Mouse (Mus musculus) thymus, adult 2 months (tissue): ENCODE data around the gene Rgs3. TPM values are rescaled to one million over a fixed set of nuclear protein-coding genes. Genes with fewer than 3 reads are reported as not detected.

ENCODE experiments used
- DNase-seq: peaks from one replicate; pipeline ENCODE4 v3.0.0; 2021
- H3K27ac ChIP-seq: fragments of 200-500 bp; 2 replicates; pipeline ENCODE4 v1.5.1; 2012; ENCODE audit warnings: low read length, control low read depth; ENCODE audit not compliant: control insufficient read depth, insufficient read depth
- H3K27me3 ChIP-seq: fragments of 200-500 bp; 2 replicates; pipeline ENCODE4 v1.6.1; 2012; ENCODE audit warnings: mild to moderate bottlenecking, low read length, moderate library complexity, mixed read lengths; ENCODE audit not compliant: control insufficient read depth, insufficient read depth
- H3K36me3 ChIP-seq: fragments of 200-500 bp; 2 replicates; pipeline ENCODE4 v1.6.1; 2012; ENCODE audit warnings: mild to moderate bottlenecking, low read length, moderate library complexity; ENCODE audit not compliant: control insufficient read depth, insufficient read depth
- H3K4me1 ChIP-seq: fragments of 200-500 bp; replicated peaks from 2 replicates; pipeline ENCODE4 v1.6.1; 2012; ENCODE audit warnings: low read length; ENCODE audit not compliant: control insufficient read depth, insufficient read depth
- H3K4me3 ChIP-seq: fragments of 200-500 bp; 2 replicates; pipeline ENCODE4 v1.5.1; 2012; ENCODE audit warnings: mild to moderate bottlenecking, low read length, control low read depth, moderate library complexity; ENCODE audit not compliant: control insufficient read depth, insufficient read depth
- CTCF ChIP-seq: fragments of 200-500 bp; IDR thresholded peaks from 2 replicates; pipeline ENCODE4 v1.5.1; 2012; ENCODE audit warnings: mild to moderate bottlenecking, control low read depth, low read length, moderate library complexity, borderline replicate concordance; ENCODE audit not compliant: control insufficient read depth, poor library complexity, insufficient read depth; ENCODE audit errors: extremely low read depth
- POLR2A ChIP-seq: fragments of 200-500 bp; IDR thresholded peaks from 2 replicates; pipeline ENCODE4 v1.6.1; 2012; ENCODE audit warnings: mild to moderate bottlenecking, low read length, control low read depth, moderate library complexity; ENCODE audit not compliant: control insufficient read depth, poor library complexity, insufficient read depth; ENCODE audit errors: extremely low read depth
- WGBS: fragments of 180-500 bp; shearing (Covaris S2); methylation state at CpG from one replicate; pipeline ENCODE4 v1.1.7; 2018; 5-methylcytosine and 5-hydroxymethylcytosine counted together
- polyA plus RNA-seq: library from polyadenylated mRNA; depleted of rRNA; stranded (reverse); fragments of >200 nt; gene quantifications from 2 replicates; pipeline ENCODE4 v1.2.3, GENCODE M21; 2012

The Rgs3 gene
- polyA plus RNA-seq, 1 experiment: 81.3 TPM

DNA sequence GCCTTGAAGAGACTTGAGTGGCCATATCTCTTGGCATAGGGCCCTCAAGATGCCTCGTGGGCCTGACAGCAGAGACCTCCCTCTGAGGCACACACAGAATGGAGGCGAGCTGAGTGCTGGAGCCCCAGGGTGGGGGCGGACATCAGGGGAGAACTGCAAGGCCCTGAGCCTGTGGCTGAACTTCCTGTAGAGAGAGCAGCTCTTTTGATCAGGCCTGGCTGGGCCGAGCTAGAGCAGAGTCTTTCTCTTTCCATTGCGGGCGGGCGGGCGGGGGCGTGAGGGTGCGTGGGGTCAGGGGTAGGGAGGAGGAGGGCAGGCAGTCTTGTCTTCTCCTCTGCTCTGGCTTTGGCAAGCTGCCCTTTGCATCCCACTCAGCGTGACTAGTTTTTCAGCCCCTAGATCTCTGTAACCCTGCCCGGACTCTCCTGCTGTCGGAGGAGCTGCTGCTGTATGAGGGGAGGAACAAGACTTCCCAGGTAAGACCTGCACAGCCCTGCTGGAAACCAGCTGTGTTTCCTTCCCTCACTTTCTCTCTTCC is 74.5 kb downstream of the Rgs3 start:
- Histone ChIP-seq H3K27me3 (no peaks in the 10 kb centered on the region), H3K27ac (peak overlapping the region; percentile 72), H3K4me1 (peaks cover 40% of the 10 kb centered on the region), H3K36me3 (no peaks in the 10 kb centered on the region), H3K4me3 (peak overlapping the region; percentile 50)
- peak; percentile 58 for DNase-seq
- TF ChIP-seq POLR2A (no peak), CTCF (no peak)
- WGBS: 6% methylated on average over 10 of the region's 13 CpGs

GRCm38 (mm10) chr4:62634840-62635239 is 75.2 kb downstream of the Rgs3 start:
- TF ChIP-seq POLR2A: no peak
- no peak for TF ChIP-seq CTCF
- Histone ChIP-seq H3K27me3 (no peaks in the 10 kb centered on the region), H3K4me1 (peaks cover 33% of the 10 kb centered on the region), H3K27ac (peak overlapping the region; percentile 57), H3K4me3 (peak overlapping the region; percentile 46), H3K36me3 (no peaks in the 10 kb centered on the region)
- DNase-seq: no peak
- WGBS: 86% methylated on average over 2 of the region's 2 CpGs

DNA sequence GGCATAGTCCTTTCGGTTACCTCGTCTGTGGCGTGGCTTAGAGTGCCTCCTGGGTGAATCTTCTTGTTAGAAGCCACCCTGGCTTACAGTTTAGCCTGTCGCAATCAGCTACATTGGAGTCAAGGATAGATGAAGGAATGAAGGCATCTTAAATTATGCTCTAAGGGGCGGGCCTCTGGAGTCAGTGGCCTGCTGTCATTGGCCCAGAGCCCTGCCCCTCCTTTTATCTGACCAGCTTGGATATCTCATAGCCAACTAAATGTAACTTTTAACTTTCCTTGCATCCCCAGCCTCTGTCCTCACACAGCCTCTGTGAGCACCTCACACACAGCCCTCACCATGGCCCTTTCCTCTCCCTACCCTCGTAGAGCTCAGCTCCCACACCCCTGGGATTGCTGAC is 76.4 kb downstream of the Rgs3 start:
- Histone ChIP-seq H3K27me3 (no peaks in the 10 kb centered on the region), H3K4me1 (peaks cover 28% of the 10 kb centered on the region), H3K27ac (no peak overlapping the region), H3K36me3 (no peaks in the 10 kb centered on the region), H3K4me3 (peak overlapping the region; percentile 17; the same call in 1 of the 2 replicates)
- WGBS: 83% methylated on average over 6 of the region's 6 CpGs
- TF ChIP-seq CTCF (no peak), POLR2A (no peak)
- DNase-seq: no peak

DNA sequence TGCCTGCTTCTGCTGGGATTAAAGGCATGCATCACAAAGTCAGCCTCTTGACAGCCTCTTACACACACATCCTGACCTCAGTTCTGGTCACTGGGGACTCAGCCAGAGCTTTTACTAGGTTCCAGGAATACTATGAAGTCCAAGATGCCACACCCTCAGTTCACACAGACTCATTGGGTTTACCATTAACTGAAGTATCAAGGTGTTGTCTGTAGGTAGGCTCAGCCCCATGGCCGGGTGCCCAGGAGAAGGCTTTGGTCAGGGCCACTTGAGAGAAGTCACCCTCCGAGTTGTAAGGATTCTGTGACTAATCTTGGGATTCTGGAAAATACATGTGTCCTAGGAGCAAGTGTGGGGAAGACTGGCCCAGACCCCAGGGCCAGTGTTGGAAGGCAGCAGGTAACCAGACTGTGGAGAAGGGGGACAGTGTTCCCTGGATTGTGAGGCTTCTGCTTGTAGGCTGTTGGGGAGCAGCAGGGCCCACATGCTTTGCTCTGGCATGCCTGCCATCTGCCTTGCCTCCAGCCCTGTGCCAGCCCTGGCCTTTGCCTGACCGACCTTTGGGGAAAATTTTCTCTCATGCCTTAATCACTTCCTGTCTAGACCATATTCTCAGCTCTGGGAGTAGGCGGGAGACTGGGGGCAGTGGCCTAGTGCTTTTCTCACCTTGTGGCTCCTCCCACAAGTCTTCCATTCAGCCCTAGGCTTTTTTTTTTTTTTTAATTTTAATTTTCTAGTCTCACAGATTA is 78.4 kb downstream of the Rgs3 start:
- peaks cover 26% of the 10 kb centered on the region for H3K4me1 ChIP-seq
- no peak overlapping the region for H3K27ac ChIP-seq
- no peak for DNase-seq
- 74% methylated on average over 4 of the region's 4 CpGs for WGBS
- no peaks in the 10 kb centered on the region for H3K36me3 ChIP-seq
- no peak overlapping the region for H3K4me3 ChIP-seq
- TF ChIP-seq CTCF: no peak
- TF ChIP-seq POLR2A: no peak
- H3K27me3 ChIP-seq: no peaks in the 10 kb centered on the region

GRCm38 (mm10) chr4:62640496-62641229 is 81.0 kb downstream of the Rgs3 start:
- no peak for DNase-seq
- WGBS: 78% methylated on average over 15 of the region's 15 CpGs
- no peaks in the 10 kb centered on the region for H3K27me3 ChIP-seq
- TF ChIP-seq CTCF: no peak
- TF ChIP-seq POLR2A: no peak
- H3K4me3 ChIP-seq: no peak overlapping the region
- H3K27ac ChIP-seq: no peak overlapping the region
- H3K36me3 ChIP-seq: 0 out of 2 replicates have a peak, but pooled peaks cover 3% of the 10 kb centered on the region
- H3K4me1 ChIP-seq: peaks cover 12% of the 10 kb centered on the region

DNA sequence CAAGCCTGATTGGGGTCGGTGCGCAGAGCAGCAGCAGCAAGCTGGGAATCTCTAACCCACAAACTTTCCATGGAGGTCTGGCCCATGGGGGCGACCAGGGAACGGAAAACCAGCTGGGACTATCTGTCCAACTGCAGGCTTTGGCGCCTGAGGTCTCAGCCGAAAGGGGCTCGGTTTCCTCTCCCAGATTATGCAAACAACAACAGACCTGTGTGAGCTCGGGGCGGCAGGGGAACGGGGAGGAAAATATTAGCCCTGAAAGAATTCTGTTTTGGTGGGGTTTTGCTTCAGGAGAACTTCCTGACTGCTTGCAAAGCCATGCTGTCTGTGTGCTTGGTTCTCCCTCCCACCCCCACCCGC is 81.6 kb downstream of the Rgs3 start:
- H3K4me1 ChIP-seq: peaks cover 12% of the 10 kb centered on the region
- H3K36me3 ChIP-seq: 0 out of 2 replicates have a peak, but pooled peaks cover 3% of the 10 kb centered on the region
- no peak for TF ChIP-seq CTCF
- TF ChIP-seq POLR2A: no peak
- no peak for DNase-seq
- no peak overlapping the region for H3K27ac ChIP-seq
- 66% methylated on average over 11 of the region's 11 CpGs for WGBS
- H3K4me3 ChIP-seq: no peak overlapping the region
- H3K27me3 ChIP-seq: no peaks in the 10 kb centered on the region
